8 mouse cellular contexts compared by ENCODE assay signal in the genomic region with DNA sequence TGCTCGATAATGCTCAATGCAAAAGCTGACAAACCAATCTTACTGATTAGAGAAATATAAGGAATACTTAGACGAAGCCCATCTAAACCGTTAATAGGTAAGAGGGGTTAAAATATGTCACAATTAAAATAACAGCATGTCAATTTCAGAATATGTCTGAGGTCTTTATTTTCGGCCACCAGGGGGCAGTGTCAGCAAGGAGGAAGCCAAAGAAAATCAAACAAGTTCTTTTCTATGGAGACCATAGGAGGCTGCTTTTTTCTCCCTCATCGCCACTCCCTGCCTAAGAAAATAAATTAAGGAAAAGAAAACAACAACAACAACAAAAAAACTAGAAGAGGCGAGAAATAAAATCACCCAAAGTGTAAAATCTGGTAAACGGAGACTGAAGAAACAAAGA.
DNase-seq lines count a peak whose midpoint lies in the region; ATAC-seq and TF ChIP-seq lines count a peak whose summit lies in the region.

No protein-coding gene starts in this region.

- H3K36me3 ChIP-seq in forebrain, embryonic 11.5 days (ENCODE audit: control insufficient read depth, insufficient read depth, low read length), result no peaks in the 10 kb centered on the region
- no peaks in the 10 kb centered on the region for H3K36me3 ChIP-seq in forebrain, embryonic 16.5 days (ENCODE audit: control insufficient read depth, insufficient read depth)
- H3K36me3 ChIP-seq in kidney, embryonic 16.5 days (ENCODE audit: insufficient read depth, low read length), result no peaks in the 10 kb centered on the region

- H3K4me1 ChIP-seq in forebrain, embryonic 11.5 days (replicated peaks; ENCODE audit: control insufficient read depth, insufficient read depth, low read length), result no peaks in the 10 kb centered on the region
- no peaks in the 10 kb centered on the region for H3K4me1 ChIP-seq in forebrain, embryonic 16.5 days (replicated peaks; ENCODE audit: control insufficient read depth, insufficient read depth, low read length)
- no peaks in the 10 kb centered on the region for H3K4me1 ChIP-seq in cortical plate, adult 2 months (ENCODE audit: control insufficient read depth, insufficient read depth, low read length)
- H3K4me1 ChIP-seq in kidney, embryonic 16.5 days (ENCODE audit: insufficient read depth, low read length), result no peaks in the 10 kb centered on the region

- no peak overlapping the region for H3K27ac ChIP-seq in forebrain, embryonic 11.5 days (ENCODE audit: low read depth, low read length)
- H3K27ac ChIP-seq in forebrain, embryonic 16.5 days (ENCODE audit: low read length), result no peak overlapping the region
- no peak overlapping the region for H3K27ac ChIP-seq in cortical plate, adult 2 months (ENCODE audit: insufficient read depth, low read length)
- no peak overlapping the region for H3K27ac ChIP-seq in kidney, embryonic 16.5 days (ENCODE audit: low read length)

- no peak for TF ChIP-seq POLR2A in cortical plate, adult 2 months (IDR thresholded peaks at IDR 0.05; ENCODE audit: extremely low read depth, insufficient read depth, low read length)

- H3K4me2 ChIP-seq in forebrain, embryonic 11.5 days (ENCODE audit: low read depth, low read length, severe bottlenecking), result no peak overlapping the region
- H3K4me2 ChIP-seq in forebrain, embryonic 16.5 days (ENCODE audit: low read length), result no peak overlapping the region
- H3K4me2 ChIP-seq in kidney, embryonic 16.5 days (replicated peaks; ENCODE audit: low read depth, low read length), result peak overlapping the region; percentile 26

- H3K9ac ChIP-seq in forebrain, embryonic 11.5 days (ENCODE audit: low read length), result no peak overlapping the region
- H3K9ac ChIP-seq in forebrain, embryonic 16.5 days (replicated peaks; ENCODE audit: low read depth, low read length), result no peak overlapping the region
- H3K9ac ChIP-seq in kidney, embryonic 16.5 days (replicated peaks; ENCODE audit: low read length), result no peak overlapping the region

- H3K9me3 ChIP-seq in forebrain, embryonic 11.5 days (ENCODE audit: control insufficient read depth, low read length), result no peaks in the 10 kb centered on the region
- no peaks in the 10 kb centered on the region for H3K9me3 ChIP-seq in forebrain, embryonic 16.5 days (ENCODE audit: control insufficient read depth, low read length)
- H3K9me3 ChIP-seq in kidney, embryonic 16.5 days (ENCODE audit: low read length), result no peaks in the 10 kb centered on the region

- DNase-seq in forebrain, embryonic 11.5 days (ENCODE audit: low spot score), result peak; percentile 72
- peak; percentile 6 to 55 for DNase-seq in spleen, postnatal 10 days (ENCODE audit: low spot score in 2 of 2)
- no peak for DNase-seq in spleen, adult 12 weeks (ENCODE audit: low spot score)
- peak; percentile 20 for DNase-seq in thymus, postnatal 0 days (ENCODE audit: low spot score)

- H3K27me3 ChIP-seq in forebrain, embryonic 11.5 days (ENCODE audit: control insufficient read depth, insufficient read depth, low read length), result no peaks in the 10 kb centered on the region
- H3K27me3 ChIP-seq in forebrain, embryonic 16.5 days (replicated peaks; ENCODE audit: control insufficient read depth, insufficient read depth, low read length), result no peaks in the 10 kb centered on the region
- no peaks in the 10 kb centered on the region for H3K27me3 ChIP-seq in kidney, embryonic 16.5 days (ENCODE audit: insufficient read depth, low read length)

- WGBS in forebrain, embryonic 11.5 days, result 38% methylated on average over 7 of the region's 7 CpGs
- 38% methylated on average over 7 of the region's 7 CpGs for WGBS in forebrain, embryonic 16.5 days
- 37% methylated on average over 7 of the region's 7 CpGs for WGBS in kidney, embryonic 16.5 days

- TF ChIP-seq CTCF in cortical plate, adult 2 months (IDR thresholded peaks at IDR 0.05; ENCODE audit: extremely low read depth, insufficient read depth, low read length), result peak; percentile 51; the same call in 1 of the 2 replicates

- H3K4me3 ChIP-seq in forebrain, embryonic 11.5 days (ENCODE audit: low read depth, low read length), result no peak overlapping the region
- no peak overlapping the region for H3K4me3 ChIP-seq in forebrain, embryonic 16.5 days (replicated peaks; ENCODE audit: low read length)
- no peak overlapping the region for H3K4me3 ChIP-seq in cortical plate, adult 2 months (ENCODE audit: insufficient read depth, low read length)
- H3K4me3 ChIP-seq in kidney, embryonic 16.5 days (ENCODE audit: low read length), result no peak overlapping the region

- no peak; the same call in 1 of the 2 replicates for ATAC-seq in forebrain, embryonic 11.5 days (replicated peaks; ENCODE audit: low FRiP score)
- ATAC-seq in forebrain, embryonic 16.5 days, result no peak
- no peak for ATAC-seq in kidney, embryonic 16.5 days (ENCODE audit: low FRiP score, low TSS enrichment)
- peak; percentile 71; the same call in 1 of the 2 replicates for ATAC-seq in megakaryocyte progenitor cell, adult 5-6 weeks (replicated peaks; ENCODE audit: poor library complexity)
